Mouse (Mus musculus): ENCODE data around the gene Olfr635.
"Not testable (repeated sequence)": the region's sequence is repeated elsewhere in the genome, so short reads cannot be mapped to it uniquely, and the experiment has no call there.

DNA sequence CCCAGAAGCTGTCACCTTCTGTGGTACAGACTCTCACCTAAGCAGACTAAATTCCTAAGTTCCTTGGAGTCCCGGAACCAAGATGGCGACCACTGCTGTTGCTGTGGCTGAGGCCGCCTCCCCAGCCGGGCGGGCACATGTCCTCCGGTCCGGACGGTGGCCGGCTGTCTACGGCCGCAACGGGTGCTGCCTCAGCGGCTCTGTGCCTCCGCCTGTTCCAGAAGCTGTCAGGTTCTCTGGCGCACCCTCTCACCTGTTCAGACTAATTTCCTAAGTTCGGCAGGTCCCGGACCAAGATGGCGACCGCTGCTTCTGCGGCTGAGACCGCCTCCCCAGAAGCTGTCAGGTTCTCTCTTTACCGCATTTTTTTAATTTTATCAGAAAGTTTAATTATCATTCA, 4.1 kb upstream of the Olfr635 start:
- TF ChIP-seq POLR2A (IDR thresholded peaks at IDR 0.05; ENCODE audit: borderline replicate concordance, low read depth, low read length); CTCF (IDR thresholded peaks at IDR 0.05; ENCODE audit: low read depth, low read length): not testable (repeated sequence)

Data from bone marrow macrophage, adult 2 months (primary cell).